Mouse (Mus musculus) ZHBTc4 (cell line): Measurements from ENCODE around the gene P3h3.

Experiments
- DNase-seq: peaks from one replicate; pipeline ENCODE4 v3.0.0-alpha.2; 2011; ENCODE audit warnings: low read depth, low spot score

The P3h3 gene

GRCm38 (mm10) chr6:124865766-124866362, 8.3 kb upstream of the P3h3 start:
- DNase-seq: no peak

DNA sequence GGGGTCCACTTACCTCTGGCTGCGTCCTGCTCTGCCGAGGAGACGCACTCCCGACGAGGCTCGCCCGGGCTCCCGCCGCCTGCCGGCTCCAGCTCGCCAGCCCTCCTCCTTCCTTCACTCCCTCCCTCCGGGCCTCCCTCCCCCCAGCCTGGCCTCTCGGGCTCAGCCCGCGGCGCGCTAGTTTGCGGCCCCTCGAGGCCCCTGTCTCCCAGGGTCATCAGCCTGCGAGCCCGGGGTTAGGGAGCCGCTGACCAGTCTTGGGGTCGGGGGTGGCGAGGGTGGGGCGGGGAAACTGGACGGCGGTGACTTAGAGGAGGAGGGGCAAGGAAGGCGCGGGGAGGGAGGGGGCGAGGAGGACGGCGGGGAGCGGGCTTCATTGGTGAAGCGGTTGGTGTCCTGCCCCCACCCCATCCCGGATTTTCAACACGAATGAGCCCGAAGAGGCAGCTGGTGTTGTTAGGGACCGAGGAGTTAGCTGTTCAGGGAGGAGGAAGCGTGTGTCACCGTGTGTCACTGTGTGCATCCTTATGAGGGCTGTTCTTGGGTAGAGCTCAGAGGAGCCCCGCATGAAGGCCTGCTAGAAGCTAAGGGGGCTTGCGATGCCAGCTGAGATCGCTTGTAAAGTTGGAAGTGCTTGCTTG, 6.2 kb upstream of the P3h3 start, which contains the start of gene Gpr162:
Gene Gpr162, minus strand, starts transcription at position 326 of the 641 bp plus-strand sequence.
- DNase-seq: peak; percentile 52

DNA sequence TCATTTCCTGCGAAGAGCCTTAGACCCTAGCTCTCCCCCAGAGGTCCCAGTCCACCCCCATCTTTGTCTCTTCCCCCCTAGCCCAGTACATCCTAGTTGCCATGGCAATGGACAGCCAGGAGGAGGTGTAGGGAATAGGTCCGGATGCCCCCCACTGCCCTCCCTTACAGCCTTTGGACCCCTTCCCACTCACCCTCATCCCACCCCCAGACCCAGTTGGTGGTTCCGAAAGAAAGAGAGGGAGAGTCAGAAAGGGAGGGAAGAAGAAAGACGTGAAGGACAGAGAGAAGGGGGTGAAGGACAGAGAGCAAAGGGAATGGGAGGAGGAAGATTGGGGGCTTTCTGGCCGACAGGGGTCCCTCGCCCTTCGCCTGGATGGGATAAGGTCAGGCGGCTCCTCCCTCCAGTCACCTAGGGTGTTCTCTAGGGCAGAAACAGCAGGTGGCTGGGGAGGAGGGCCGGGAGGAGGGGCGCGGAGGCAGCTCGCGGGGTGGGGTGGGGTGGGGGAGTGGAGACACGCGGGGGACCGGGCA, 5.6 kb upstream of the P3h3 start:
- DNase-seq: no peak

GRCm38 (mm10) chr6:124862406-124863124, 5.0 kb upstream of the P3h3 start:
- DNase-seq: no peak

- no peak for DNase-seq
Observed at GRCm38 (mm10) chr6:124861802-124862201, 4.2 kb upstream of the P3h3 start.

GRCm38 (mm10) chr6:124861266-124861665, 3.7 kb upstream of the P3h3 start:
- no peak for DNase-seq

DNA sequence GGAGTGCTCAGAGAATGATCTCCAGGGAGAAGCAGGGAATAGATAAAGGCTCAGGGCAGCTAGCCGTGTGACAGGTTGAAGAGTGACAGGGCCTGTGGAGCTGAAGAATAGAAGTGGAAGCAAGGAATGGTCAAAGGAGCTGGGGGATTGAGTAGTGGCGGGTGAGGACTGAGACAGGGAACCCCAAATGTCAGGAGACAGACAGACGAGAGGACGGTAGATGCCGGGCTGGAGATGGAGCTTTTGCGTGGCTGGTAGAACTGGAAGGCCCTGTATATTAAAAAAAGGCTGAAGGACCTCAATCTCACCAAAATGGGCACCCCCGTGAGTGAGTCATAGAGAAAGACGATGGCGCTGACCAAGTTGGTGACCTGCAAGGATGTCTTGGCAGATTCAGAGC, 3.0 kb upstream of the P3h3 start:
- no peak for DNase-seq

DNA sequence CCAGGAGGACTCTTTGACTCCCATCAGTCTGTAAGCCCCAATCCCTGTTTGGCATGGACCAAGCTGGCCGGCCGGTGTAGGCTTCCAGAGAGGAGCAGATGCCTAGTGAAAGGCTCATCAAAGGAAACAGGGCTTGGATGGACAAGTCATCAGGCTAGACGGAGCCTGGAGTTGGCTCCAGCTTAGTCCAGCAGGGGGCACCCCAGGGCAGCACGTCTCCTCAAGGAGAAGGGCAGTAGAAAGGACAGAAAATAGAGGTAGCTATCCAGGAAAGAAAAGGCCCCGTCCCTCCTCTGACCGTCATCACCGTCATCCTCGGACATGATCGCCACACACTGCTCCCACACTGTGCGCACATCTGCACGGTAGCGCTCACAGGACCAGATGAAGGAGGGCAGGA, 2.2 kb upstream of the P3h3 start:
- peak; percentile 85 for DNase-seq

DNA sequence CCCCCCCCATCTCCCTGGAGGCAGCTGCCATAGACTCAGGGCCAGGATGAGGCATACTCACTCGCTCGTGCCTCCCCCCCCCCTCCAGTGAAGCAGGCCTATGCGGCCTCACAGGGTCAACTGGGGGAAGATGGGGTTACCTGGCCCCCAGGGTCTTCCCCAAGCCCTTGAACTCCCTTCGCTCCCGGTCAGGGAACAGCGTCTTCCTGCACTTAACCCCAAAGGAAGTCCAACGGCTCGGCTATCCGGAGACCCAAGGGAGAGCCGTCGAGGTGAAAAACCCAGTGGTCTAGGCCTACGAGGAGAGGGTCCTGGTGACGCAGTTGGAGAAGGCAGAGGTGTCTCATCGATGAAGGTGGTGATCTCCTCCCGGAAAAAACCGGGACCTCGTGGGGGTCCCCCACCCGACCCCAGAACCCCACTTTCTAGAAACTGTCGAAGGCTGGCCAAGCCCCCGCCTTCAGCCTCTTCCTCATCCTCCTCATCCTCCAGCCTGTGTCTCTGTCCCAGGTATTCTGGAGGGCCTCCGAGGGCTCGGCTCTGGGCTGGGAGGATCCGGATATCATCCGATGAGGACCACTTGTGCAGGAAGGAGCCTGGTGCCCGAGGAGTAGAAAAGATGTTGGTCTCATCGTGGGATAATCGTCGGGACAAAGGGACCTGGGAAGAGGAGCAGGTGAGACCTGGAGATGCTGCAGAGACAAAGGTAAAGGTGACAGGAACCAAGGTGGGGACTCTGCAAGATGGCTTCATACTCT, 1.2 kb upstream of the P3h3 start:
- no peak for DNase-seq

GRCm38 (mm10) chr6:124857840-124858530, 433 bp upstream of the P3h3 start:
- no peak for DNase-seq

GRCm38 (mm10) chr6:124856321-124856720, 1.2 kb downstream of the P3h3 start:
- peak; percentile 22 for DNase-seq

- DNase-seq: no peak
Observed at GRCm38 (mm10) chr6:124854647-124855046, 2.9 kb downstream of the P3h3 start.

DNA sequence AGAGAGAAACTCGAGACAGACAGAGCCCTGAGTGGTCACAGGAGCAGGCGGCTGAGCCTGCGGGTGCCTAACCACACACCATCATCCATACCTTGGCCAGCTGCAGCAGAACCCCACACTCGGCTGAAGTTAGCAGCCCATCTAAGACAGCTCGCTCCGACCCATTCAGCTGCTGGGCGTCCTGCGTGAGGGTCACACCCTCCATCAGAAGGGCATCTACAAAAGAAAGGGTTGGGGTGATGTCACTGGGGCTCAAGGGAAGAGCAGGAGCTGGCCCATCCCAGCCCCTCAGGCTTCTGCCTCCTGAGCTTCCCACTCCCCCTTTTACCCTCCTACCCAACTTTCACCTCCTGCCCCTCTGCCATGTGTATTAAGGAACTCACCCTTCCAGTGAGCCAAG, 7.0 kb downstream of the P3h3 start:
- DNase-seq: peak; percentile 84

DNA sequence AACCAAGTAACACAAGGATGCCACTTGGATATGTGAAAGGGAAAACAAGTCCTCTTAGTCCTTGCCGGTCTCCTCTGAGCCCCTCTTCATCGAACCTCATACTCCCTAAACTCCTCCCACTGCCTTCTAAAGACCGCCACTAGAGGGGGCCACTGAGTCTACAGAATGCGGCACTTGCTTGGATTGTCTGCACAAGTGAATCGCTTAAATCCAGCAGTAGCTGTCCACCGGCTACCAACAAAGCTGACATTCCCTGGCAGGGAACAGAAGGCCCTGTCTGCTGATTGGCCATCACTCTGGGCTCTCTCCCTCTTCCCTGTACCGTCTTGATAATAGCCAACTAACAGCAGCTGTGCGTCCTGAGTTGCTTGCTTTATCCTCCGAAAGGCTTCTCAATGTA, 10.2 kb downstream of the P3h3 start:
- DNase-seq: peak; percentile 96

- no peak for DNase-seq
Observed at GRCm38 (mm10) chr6:124840241-124841167, 17.0 kb downstream of the P3h3 start, which contains the start of gene Gnb3. Gene Gnb3, minus strand, starts transcription at chr6:124840275.

- no peak for DNase-seq
Observed at GRCm38 (mm10) chr6:124839805-124840204, 17.7 kb downstream of the P3h3 start.

DNA sequence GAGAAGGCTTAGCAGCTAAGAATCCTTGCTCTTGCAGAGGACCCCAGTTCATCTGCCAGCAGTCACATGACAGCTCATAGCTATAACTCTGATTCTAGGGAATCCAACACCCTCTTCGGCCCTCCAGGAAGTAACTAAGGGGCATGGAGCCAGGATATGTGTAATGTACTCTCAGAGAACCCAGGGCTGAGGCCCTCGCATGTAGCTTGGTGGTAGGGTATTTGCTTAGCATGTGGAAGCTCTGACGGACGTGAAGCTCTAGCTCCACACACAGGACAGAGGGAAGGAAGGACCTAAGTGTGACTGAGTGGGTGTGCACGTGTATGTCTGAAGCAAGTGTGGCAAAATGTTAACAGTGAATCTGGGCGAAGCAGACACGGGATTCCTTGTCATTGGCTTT, 21.1 kb downstream of the P3h3 start:
- no peak for DNase-seq

GRCm38 (mm10) chr6:124835531-124835930, 22.0 kb downstream of the P3h3 start:
- DNase-seq: no peak

DNA sequence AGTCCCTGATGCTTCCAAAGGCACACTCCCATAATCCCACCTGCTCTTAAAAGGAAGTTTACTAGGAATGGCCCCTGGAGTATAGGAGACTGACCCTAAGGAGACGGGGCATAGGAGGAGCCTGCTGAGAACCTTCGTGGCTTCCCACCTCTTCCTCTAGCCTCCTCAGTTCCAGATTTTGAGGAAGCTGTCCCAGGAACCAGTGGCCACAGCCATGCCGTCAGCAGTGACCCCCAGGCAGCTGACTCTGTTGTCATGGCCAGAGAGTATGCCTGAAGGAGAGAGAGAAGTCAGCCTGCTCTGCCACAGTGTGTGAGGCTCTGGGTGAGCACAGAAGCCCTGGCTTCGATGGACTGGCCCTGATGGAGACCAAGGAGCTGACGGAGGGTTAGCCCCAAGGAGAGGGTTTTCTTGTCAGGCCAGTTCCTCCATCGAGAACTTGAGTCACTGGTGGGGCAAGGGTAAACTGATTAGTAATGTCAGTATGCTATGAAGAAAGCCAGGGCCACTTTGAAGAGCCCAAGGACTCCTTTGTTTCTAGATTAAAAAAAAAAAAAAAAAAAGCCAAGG, 23.0 kb downstream of the P3h3 start:
- DNase-seq: no peak

GRCm38 (mm10) chr6:124831649-124832048, 25.9 kb downstream of the P3h3 start:
- DNase-seq: peak; percentile 87
